Mouse (Mus musculus) hindbrain, embryonic 10.5 days (tissue): ENCODE measurements at regions not wholly inside any gene's neighbourhood (a gene's known extent, or its start where the extent isn't known, plus 50 kb on each side); places are given as distances from the start of the nearest gene placed in this dataset.

Source experiments
- DNase-seq: peaks from one replicate; pipeline ENCODE4 v3.0.0-alpha.2; 2017; ENCODE audit warnings: low spot score
- H3K27ac ChIP-seq: fragments of 300-500 bp; sonication (generic); 2 replicates; pipeline ENCODE4 v1.5.1; 2016; ENCODE audit warnings: mild to moderate bottlenecking, moderate library complexity
- H3K27me3 ChIP-seq: fragments of 300-500 bp; sonication (generic); 2 replicates; pipeline ENCODE4 v1.6.1; 2016; ENCODE audit warnings: mild to moderate bottlenecking; ENCODE audit not compliant: poor library complexity, insufficient read depth, severe bottlenecking
- H3K36me3 ChIP-seq: fragments of 300-500 bp; sonication (generic); 2 replicates; pipeline ENCODE4 v1.6.1; 2016; ENCODE audit warnings: mild to moderate bottlenecking, moderate library complexity
- H3K4me1 ChIP-seq: fragments of 300-500 bp; sonication (generic); replicated peaks from 2 replicates; pipeline ENCODE4 v1.6.1; 2016; ENCODE audit warnings: mild to moderate bottlenecking
- H3K4me3 ChIP-seq: fragments of 300-500 bp; sonication (generic); 2 replicates; pipeline ENCODE4 v1.5.1; 2016; ENCODE audit warnings: mild to moderate bottlenecking, moderate library complexity
- H3K9me3 ChIP-seq: fragments of 300-500 bp; sonication (generic); 2 replicates; pipeline ENCODE4 v1.6.1; 2016; ENCODE audit warnings: mild to moderate bottlenecking, moderate library complexity
- WGBS: fragments of 180-500 bp; shearing (Covaris S2); methylation state at CpG from one replicate; pipeline ENCODE4 v1.1.7; 2016; 5-methylcytosine and 5-hydroxymethylcytosine counted together

- DNase-seq = no peak
- Histone ChIP-seq H3K36me3 (no peaks in the 10 kb centered on the region), H3K27ac (no peak overlapping the region), H3K4me1 (no peaks in the 10 kb centered on the region), H3K27me3 (no peaks in the 10 kb centered on the region), H3K9me3 (no peaks in the 10 kb centered on the region), H3K4me3 (no peak overlapping the region)
- 43% methylated on average over 5 of the region's 5 CpGs for WGBS
These were observed 642.3 kb downstream of the Stpg2 start for GRCm38 (mm10) chr3:139847826-139848225.

GRCm38 (mm10) chr3:139859966-139860635 is 654.6 kb downstream of the Stpg2 start:
- DNase-seq = peak; percentile 51
- WGBS = 56% methylated on average over 16 of the region's 16 CpGs
- Histone ChIP-seq H3K27me3 (no peaks in the 10 kb centered on the region), H3K27ac (peak overlapping the region; percentile 72), H3K4me3 (no peak overlapping the region), H3K36me3 (no peaks in the 10 kb centered on the region), H3K4me1 (peaks cover 15% of the 10 kb centered on the region), H3K9me3 (no peaks in the 10 kb centered on the region)

DNA sequence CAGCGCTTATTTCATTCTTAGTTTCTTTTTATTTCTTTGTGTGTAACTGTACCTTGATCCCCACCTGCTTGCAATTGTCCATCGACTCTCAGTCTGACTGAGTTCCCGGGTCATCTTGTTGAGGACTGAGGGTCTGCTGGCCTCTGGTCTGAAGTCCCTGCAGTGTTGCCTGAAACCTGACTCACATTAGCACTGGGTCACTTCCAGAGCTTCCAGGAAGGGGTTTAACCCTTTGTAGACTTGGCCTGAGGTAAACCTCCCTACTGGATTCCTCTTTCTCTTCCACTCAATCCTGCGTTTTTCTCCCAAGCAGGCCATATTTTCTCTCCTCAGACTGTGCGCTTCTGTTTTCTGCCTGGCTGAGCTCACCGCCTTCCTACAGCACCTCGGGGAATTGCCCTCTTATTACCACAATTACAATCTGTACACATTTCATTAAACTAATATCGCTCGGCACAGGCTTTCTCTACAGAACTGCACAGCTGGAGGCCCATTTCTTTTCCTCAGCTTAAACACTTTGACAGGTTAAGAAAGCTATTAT is 655.4 kb downstream of the Stpg2 start:
- Histone ChIP-seq H3K27ac (peak overlapping the region; percentile 72), H3K4me1 (peaks cover 15% of the 10 kb centered on the region), H3K27me3 (no peaks in the 10 kb centered on the region), H3K4me3 (no peak overlapping the region), H3K9me3 (no peaks in the 10 kb centered on the region), H3K36me3 (no peaks in the 10 kb centered on the region)
- peak; percentile 38 for DNase-seq
- WGBS = 35% methylated on average over 9 of the region's 9 CpGs

GRCm38 (mm10) chr3:139866329-139866728 is 660.8 kb downstream of the Stpg2 start:
- H3K9me3 ChIP-seq = no peaks in the 10 kb centered on the region
- no peak for DNase-seq
- peak overlapping the region; percentile 56; the same call in 1 of the 2 replicates for H3K27ac ChIP-seq

GRCm38 (mm10) chr3:139867030-139867429 is 661.5 kb downstream of the Stpg2 start:
- Histone ChIP-seq H3K27ac (no peak overlapping the region), H3K36me3 (no peaks in the 10 kb centered on the region), H3K4me3 (no peak overlapping the region), H3K4me1 (0 out of 2 replicates have a peak, but pooled peaks cover 3% of the 10 kb centered on the region), H3K9me3 (no peaks in the 10 kb centered on the region), H3K27me3 (no peaks in the 10 kb centered on the region)
- WGBS = 86% methylated on average over 4 of the region's 4 CpGs
- no peak for DNase-seq

More at GRCm38 (mm10) chr3:139866329-139866728, 660.8 kb downstream of the Stpg2 start:
- peaks cover 6% of the 10 kb centered on the region for H3K4me1 ChIP-seq
- no peaks in the 10 kb centered on the region for H3K36me3 ChIP-seq
- H3K27me3 ChIP-seq = no peaks in the 10 kb centered on the region
- H3K4me3 ChIP-seq = no peak overlapping the region

DNA sequence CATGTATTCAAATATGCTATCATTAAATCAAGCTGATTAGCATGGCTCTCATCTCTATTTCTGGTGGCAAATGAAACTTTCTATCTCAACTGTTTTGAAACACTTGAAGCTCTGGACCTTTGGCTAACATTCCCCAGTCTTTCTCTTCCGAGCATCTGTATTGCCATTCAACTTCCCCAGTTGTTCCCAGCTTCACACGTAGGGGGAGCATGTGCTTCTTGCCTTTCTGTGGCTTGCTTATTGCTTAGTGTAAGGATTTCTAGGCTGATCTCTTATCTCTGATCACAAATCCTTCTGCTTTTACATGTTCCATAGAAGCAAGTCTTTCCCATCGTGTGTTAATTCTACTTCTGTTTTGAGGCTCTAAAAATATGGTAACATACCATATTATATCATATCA is 662.0 kb downstream of the Stpg2 start:
- H3K27ac ChIP-seq = no peak overlapping the region
- H3K4me3 ChIP-seq = no peak overlapping the region
- DNase-seq = no peak
- 81% methylated on average over 3 of the region's 3 CpGs for WGBS
- H3K27me3 ChIP-seq = no peaks in the 10 kb centered on the region
- H3K4me1 ChIP-seq = 0 out of 2 replicates have a peak, but pooled peaks cover 3% of the 10 kb centered on the region
- no peaks in the 10 kb centered on the region for H3K36me3 ChIP-seq
- H3K9me3 ChIP-seq = no peaks in the 10 kb centered on the region

DNA sequence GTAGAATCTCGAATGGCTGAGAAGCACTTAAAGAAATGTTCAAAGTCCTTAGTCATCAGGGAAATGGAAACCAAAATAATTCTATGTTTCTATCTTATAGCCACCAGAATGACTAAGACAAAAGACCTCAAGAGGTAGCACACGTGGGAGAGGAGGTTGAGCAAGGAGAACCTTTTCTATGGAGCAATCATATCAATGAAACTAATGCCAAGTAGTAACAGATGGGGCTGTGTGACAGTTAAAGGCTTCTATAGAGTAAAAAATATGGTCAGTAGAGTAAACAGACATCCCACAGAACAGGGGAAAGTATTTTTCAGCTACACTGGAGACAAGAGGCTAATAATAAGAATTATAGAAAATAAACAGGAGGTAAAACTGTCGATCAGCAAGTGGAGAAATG is 664.3 kb downstream of the Stpg2 start:
- WGBS = 92% methylated on average over 3 of the region's 3 CpGs
- no peak overlapping the region for H3K27ac ChIP-seq
- H3K4me3 ChIP-seq = no peak overlapping the region
- H3K9me3 ChIP-seq = no peaks in the 10 kb centered on the region
- H3K36me3 ChIP-seq = no peaks in the 10 kb centered on the region
- no peaks in the 10 kb centered on the region for H3K27me3 ChIP-seq
- no peak for DNase-seq
- H3K4me1 ChIP-seq = 0 out of 2 replicates have a peak, but pooled peaks cover 3% of the 10 kb centered on the region

DNA sequence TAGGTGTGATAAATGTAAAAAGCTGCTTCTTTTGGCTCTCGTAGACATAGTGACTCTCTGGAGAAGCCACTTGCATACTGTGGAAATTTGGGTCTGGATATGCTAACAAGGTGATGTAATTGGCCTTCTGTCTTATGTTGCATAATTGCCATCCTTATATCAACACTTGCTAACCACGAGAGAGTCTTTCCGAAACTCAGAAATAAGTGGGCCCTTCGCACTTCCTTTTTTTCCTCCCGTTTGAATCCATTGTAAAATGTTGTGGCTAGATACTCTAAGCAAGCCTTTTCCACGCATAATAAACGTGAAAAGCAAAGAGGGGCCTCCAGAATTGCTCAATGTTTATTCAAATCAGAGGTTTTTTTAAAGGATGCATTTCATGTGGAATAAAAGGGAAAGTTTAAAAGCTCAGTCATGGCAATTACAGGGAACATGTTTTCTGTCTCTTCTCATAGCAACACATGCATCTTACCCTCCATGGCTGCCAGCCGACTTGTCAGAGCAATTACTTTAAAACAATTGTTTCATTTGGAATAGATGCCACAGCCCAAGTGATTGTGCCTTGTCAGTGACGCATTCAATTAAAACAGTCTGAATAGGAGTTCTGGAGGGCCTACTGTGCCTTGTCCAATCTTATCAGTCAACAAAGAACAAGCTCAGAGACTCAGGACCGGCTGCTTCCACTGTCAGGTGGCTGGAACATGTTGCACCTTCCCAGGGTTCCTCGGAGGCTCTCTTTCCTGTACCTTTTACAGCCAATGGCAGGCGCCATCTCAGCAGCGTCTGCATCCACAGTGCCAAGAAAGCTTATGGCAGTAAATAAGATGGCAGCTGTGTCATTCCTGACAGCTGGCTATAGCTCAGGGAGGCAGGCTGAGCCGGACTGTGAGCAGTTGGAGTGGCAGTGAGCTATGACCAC is 680.7 kb downstream of the Stpg2 start:
- peaks cover 13% of the 10 kb centered on the region for H3K4me1 ChIP-seq
- 43% methylated on average over 14 of the region's 14 CpGs for WGBS
- H3K9me3 ChIP-seq = no peaks in the 10 kb centered on the region
- no peaks in the 10 kb centered on the region for H3K36me3 ChIP-seq
- no peak overlapping the region; the same call in 1 of the 2 replicates for H3K4me3 ChIP-seq
- H3K27me3 ChIP-seq = no peaks in the 10 kb centered on the region
- peak overlapping the region; percentile 71 for H3K27ac ChIP-seq
- peak; percentile 42 for DNase-seq

DNA sequence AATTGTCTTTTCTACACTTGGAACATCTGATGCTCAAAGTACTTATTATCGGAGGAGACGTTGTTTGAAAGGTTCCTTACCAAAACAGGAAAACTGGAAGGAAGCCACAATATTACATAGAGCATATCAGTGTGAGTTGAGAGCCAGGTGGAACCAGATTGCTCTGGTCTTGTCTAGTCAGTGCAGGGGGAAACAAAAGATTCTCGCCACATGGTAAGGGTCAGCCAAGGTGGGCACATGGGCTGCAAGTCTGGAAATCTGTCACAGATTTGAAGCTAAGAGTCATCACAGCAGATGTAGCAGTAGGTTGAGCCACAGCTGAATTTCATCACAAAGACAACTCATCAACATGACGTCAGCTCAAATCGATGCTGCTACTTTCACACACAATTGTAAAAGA is 681.8 kb downstream of the Stpg2 start:
- Histone ChIP-seq H3K9me3 (no peaks in the 10 kb centered on the region), H3K27ac (no peak overlapping the region), H3K4me1 (peaks cover 13% of the 10 kb centered on the region), H3K36me3 (no peaks in the 10 kb centered on the region), H3K4me3 (no peak overlapping the region), H3K27me3 (no peaks in the 10 kb centered on the region)
- WGBS = 91% methylated on average over 5 of the region's 5 CpGs
- no peak for DNase-seq

DNA sequence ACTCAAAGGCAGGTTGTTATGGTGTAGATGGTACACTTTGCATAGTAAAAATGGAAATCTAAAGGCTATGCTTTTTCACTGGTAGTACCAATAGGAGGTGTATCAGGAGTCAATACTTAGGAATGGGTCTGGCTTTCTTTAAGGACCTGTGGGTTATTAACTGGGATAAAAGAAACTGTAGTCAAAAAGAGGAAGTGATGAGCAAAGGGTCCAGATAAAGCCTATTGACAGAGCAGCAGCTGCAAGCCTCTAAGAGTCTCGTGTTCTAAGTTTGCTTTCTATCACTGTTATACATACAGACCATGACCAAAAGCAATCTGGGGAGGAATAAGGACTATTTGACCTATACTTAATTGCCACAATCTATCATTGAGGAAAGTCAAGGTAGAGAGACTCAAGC is 683.0 kb downstream of the Stpg2 start:
- H3K27me3 ChIP-seq = no peaks in the 10 kb centered on the region
- H3K36me3 ChIP-seq = no peaks in the 10 kb centered on the region
- H3K9me3 ChIP-seq = no peaks in the 10 kb centered on the region
- DNase-seq = no peak
- H3K27ac ChIP-seq = no peak overlapping the region
- H3K4me3 ChIP-seq = no peak overlapping the region
- H3K4me1 ChIP-seq = peaks cover 13% of the 10 kb centered on the region
- WGBS = 83% methylated on average over 1 of the region's 1 CpGs

DNA sequence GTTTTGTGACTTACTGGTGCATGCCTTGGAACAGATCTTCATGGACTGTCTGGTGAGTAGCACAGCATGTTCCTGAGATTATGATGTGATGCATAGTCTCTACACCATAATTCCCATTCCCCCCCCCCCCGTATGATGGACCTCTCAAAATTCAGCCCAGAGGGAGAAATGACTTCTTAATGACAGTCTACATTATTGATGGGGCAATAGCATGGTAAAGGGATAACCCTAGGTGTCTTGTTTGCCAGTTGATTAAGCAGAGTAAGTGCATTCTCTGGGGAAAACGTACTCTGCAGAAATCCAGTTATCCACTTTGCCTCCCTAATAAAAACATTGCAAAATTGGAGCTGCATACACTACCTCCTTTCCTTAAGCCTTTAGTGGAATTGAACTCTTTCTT is 684.7 kb downstream of the Stpg2 start:
- no peaks in the 10 kb centered on the region for H3K9me3 ChIP-seq
- no peak for DNase-seq
- H3K4me3 ChIP-seq = no peak overlapping the region
- WGBS = 84% methylated on average over 2 of the region's 2 CpGs
- H3K27me3 ChIP-seq = no peaks in the 10 kb centered on the region
- no peaks in the 10 kb centered on the region for H3K36me3 ChIP-seq
- H3K27ac ChIP-seq = no peak overlapping the region
- H3K4me1 ChIP-seq = peaks cover 13% of the 10 kb centered on the region

- 86% methylated on average over 5 of the region's 5 CpGs for WGBS
- no peaks in the 10 kb centered on the region for H3K36me3 ChIP-seq
- no peaks in the 10 kb centered on the region for H3K27me3 ChIP-seq
- no peak overlapping the region for H3K4me3 ChIP-seq
- no peak overlapping the region for H3K27ac ChIP-seq
- no peak for DNase-seq
- no peaks in the 10 kb centered on the region for H3K9me3 ChIP-seq
- H3K4me1 ChIP-seq = 0 out of 2 replicates have a peak, but pooled peaks cover 10% of the 10 kb centered on the region
These were observed 692.4 kb downstream of the Stpg2 start for GRCm38 (mm10) chr3:139897894-139898293.

GRCm38 (mm10) chr3:139899213-139899612 is 693.7 kb downstream of the Stpg2 start:
- H3K27me3 ChIP-seq = no peaks in the 10 kb centered on the region
- WGBS = 24% methylated on average over 5 of the region's 5 CpGs
- DNase-seq = no peak

More at GRCm38 (mm10) chr3:139899213-139899612, 693.7 kb downstream of the Stpg2 start:
- Histone ChIP-seq H3K36me3 (no peaks in the 10 kb centered on the region), H3K27ac (no peak overlapping the region), H3K4me1 (0 out of 2 replicates have a peak, but pooled peaks cover 10% of the 10 kb centered on the region), H3K9me3 (no peaks in the 10 kb centered on the region), H3K4me3 (no peak overlapping the region)
